Mouse (Mus musculus): ENCODE data around the gene C130050O18Rik.

- no peak for TF ChIP-seq CTCF (IDR thresholded peaks at IDR 0.05; ENCODE audit: control insufficient read depth, insufficient read depth, insufficient read length)
- TF ChIP-seq MYOG (IDR thresholded peaks at IDR 0.05; ENCODE audit: control insufficient read depth, extremely low read depth, insufficient read length) = no peak
- TF ChIP-seq MAX (IDR thresholded peaks at IDR 0.05) = no peak
- TF ChIP-seq MYOD1 (IDR thresholded peaks at IDR 0.05; ENCODE audit: control insufficient read depth, insufficient read length, low read depth) = no peak
- TF ChIP-seq CEBPB (IDR thresholded peaks at IDR 0.05; ENCODE audit: low read depth) = no peak
These were observed 50.1 kb downstream of the C130050O18Rik start for GRCm38 (mm10) chr5:139455166-139455565.
